In genomic region chr8:106978755-106979251, GRCm38 (mm10) we compare ENCODE assay signal across 8 mouse cellular contexts. TPM values are rescaled to one million over a fixed set of nuclear protein-coding genes. Genes with fewer than 3 reads are reported as not detected.
DNase-seq lines count a peak whose midpoint lies in the region; ATAC-seq and TF ChIP-seq lines count a peak whose summit lies in the region.

No protein-coding gene starts in this region.

- H3K9ac ChIP-seq in forebrain, embryonic 13.5 days, result no peak overlapping the region
- H3K9ac ChIP-seq in lung, postnatal 0 days (replicated peaks; ENCODE audit: low read depth), result no peak overlapping the region

- no peaks in the 10 kb centered on the region for H3K36me3 ChIP-seq in forebrain, embryonic 13.5 days (ENCODE audit: poor library complexity, severe bottlenecking)
- H3K36me3 ChIP-seq in lung, postnatal 0 days (ENCODE audit: insufficient read depth, low read length), result peaks cover 10% of the 10 kb centered on the region; the same call in 1 of the 2 replicates

- H3K4me1 ChIP-seq in forebrain, embryonic 13.5 days, result peaks cover 16% of the 10 kb centered on the region
- H3K4me1 ChIP-seq in lung, postnatal 0 days (ENCODE audit: insufficient read depth, low read depth, low read length), result peaks cover 3% of the 10 kb centered on the region; the same call in 1 of the 2 replicates

- no peak overlapping the region for H3K4me3 ChIP-seq in forebrain, embryonic 13.5 days
- H3K4me3 ChIP-seq in lung, postnatal 0 days (ENCODE audit: low read depth, low read length), result no peak overlapping the region

- 9% methylated on average over 2 of the region's 2 CpGs for WGBS in forebrain, embryonic 13.5 days
- 5% methylated on average over 2 of the region's 2 CpGs for WGBS in lung, postnatal 0 days

- no peak overlapping the region for H3K27ac ChIP-seq in forebrain, embryonic 13.5 days
- H3K27ac ChIP-seq in lung, postnatal 0 days (ENCODE audit: low read length), result no peak overlapping the region

- DNase-seq in kidney, adult 18-20 months, result peak; percentile 18
- no peak for DNase-seq in kidney, postnatal 4 days
- peak; percentile 84 for DNase-seq in adipocyte (ENCODE audit: low spot score)
- peak; percentile 68 for DNase-seq in lung, postnatal 0 days (ENCODE audit: low spot score)
- DNase-seq in spleen, adult 12 weeks (ENCODE audit: low spot score), result no peak
- no peak for DNase-seq in yolk sac, embryonic 10.5 days (ENCODE audit: low spot score)
- DNase-seq in thymus, postnatal 10 days (ENCODE audit: low spot score in 2 of 2), result no peak

- H3K9me3 ChIP-seq in forebrain, embryonic 13.5 days (replicated peaks), result no peaks in the 10 kb centered on the region
- no peaks in the 10 kb centered on the region for H3K9me3 ChIP-seq in lung, postnatal 0 days (ENCODE audit: low read length)

- H3K27me3 ChIP-seq in forebrain, embryonic 13.5 days, result peaks cover 67% of the 10 kb centered on the region
- H3K27me3 ChIP-seq in lung, postnatal 0 days (replicated peaks; ENCODE audit: insufficient read depth, low read length), result no peaks in the 10 kb centered on the region

- peak; percentile 24; the same call in 1 of the 2 replicates for TF ChIP-seq EP300 in lung, postnatal 0 days (IDR thresholded peaks at IDR 0.05)

- ATAC-seq in forebrain, embryonic 13.5 days, result peak; percentile 92
- peak; percentile 71 for ATAC-seq in lung, postnatal 0 days

- no peak overlapping the region for H3K4me2 ChIP-seq in forebrain, embryonic 13.5 days
- no peak overlapping the region for H3K4me2 ChIP-seq in lung, postnatal 0 days (replicated peaks; ENCODE audit: low read depth, low read length)

- no peak for TF ChIP-seq CTCF in lung, postnatal 0 days (IDR thresholded peaks at IDR 0.05)

RNA-seq across cellular contexts. Expression of gene Sntb2, which starts 43.3 kb away (rescaled TPM):
- 3.6 and 4.1 TPM in 2 replicates for polyA plus RNA-seq in forebrain, embryonic 13.5 days (2015; fragmentation: Nextera tagmentation; extraction: Ambion mirVana)
- polyA plus RNA-seq in lung, postnatal 0 days (2015; fragmentation: Nextera tagmentation; extraction: Ambion mirVana), result 13.4 and 16.3 TPM in 2 replicates

RNA-seq across cellular contexts. Expression of gene Vps4a, which starts 52.2 kb away (rescaled TPM):
- 113 TPM in 2 replicates for polyA plus RNA-seq in forebrain, embryonic 13.5 days (2015; fragmentation: Nextera tagmentation; extraction: Ambion mirVana)
- polyA plus RNA-seq in lung, postnatal 0 days (2015; fragmentation: Nextera tagmentation; extraction: Ambion mirVana), result 59.0 and 59.6 TPM in 2 replicates

Comparison
In these comparisons a context has a peak if more than half of its experiments do, and no peak if none do; other contexts are left out.
1. DNase-seq: peak in kidney, adult 18-20 months (single experiment), adipocyte (single experiment) and lung, postnatal 0 days (single experiment); none in kidney, postnatal 4 days (0 of 2), spleen, adult 12 weeks (single experiment), yolk sac, embryonic 10.5 days (single experiment) and thymus, postnatal 10 days (0 of 2).